Mouse (Mus musculus) thymus, adult 2 months (tissue): ENCODE measurements at regions not wholly inside any gene's neighbourhood (a gene's known extent, or its start where the extent isn't known, plus 50 kb on each side); places are given as distances from the start of the nearest gene placed in this dataset.

Experiments
- DNase-seq: peaks from one replicate; pipeline ENCODE4 v3.0.0; 2021
- H3K27ac ChIP-seq: fragments of 200-500 bp; 2 replicates; pipeline ENCODE4 v1.5.1; 2012; ENCODE audit warnings: low read length, control low read depth; ENCODE audit not compliant: control insufficient read depth, insufficient read depth
- H3K27me3 ChIP-seq: fragments of 200-500 bp; 2 replicates; pipeline ENCODE4 v1.6.1; 2012; ENCODE audit warnings: mild to moderate bottlenecking, low read length, moderate library complexity, mixed read lengths; ENCODE audit not compliant: control insufficient read depth, insufficient read depth
- H3K36me3 ChIP-seq: fragments of 200-500 bp; 2 replicates; pipeline ENCODE4 v1.6.1; 2012; ENCODE audit warnings: mild to moderate bottlenecking, low read length, moderate library complexity; ENCODE audit not compliant: control insufficient read depth, insufficient read depth
- H3K4me1 ChIP-seq: fragments of 200-500 bp; replicated peaks from 2 replicates; pipeline ENCODE4 v1.6.1; 2012; ENCODE audit warnings: low read length; ENCODE audit not compliant: control insufficient read depth, insufficient read depth
- H3K4me3 ChIP-seq: fragments of 200-500 bp; 2 replicates; pipeline ENCODE4 v1.5.1; 2012; ENCODE audit warnings: mild to moderate bottlenecking, low read length, control low read depth, moderate library complexity; ENCODE audit not compliant: control insufficient read depth, insufficient read depth
- CTCF ChIP-seq: fragments of 200-500 bp; IDR thresholded peaks from 2 replicates; pipeline ENCODE4 v1.5.1; 2012; ENCODE audit warnings: mild to moderate bottlenecking, control low read depth, low read length, moderate library complexity, borderline replicate concordance; ENCODE audit not compliant: control insufficient read depth, poor library complexity, insufficient read depth; ENCODE audit errors: extremely low read depth
- POLR2A ChIP-seq: fragments of 200-500 bp; IDR thresholded peaks from 2 replicates; pipeline ENCODE4 v1.6.1; 2012; ENCODE audit warnings: mild to moderate bottlenecking, low read length, control low read depth, moderate library complexity; ENCODE audit not compliant: control insufficient read depth, poor library complexity, insufficient read depth; ENCODE audit errors: extremely low read depth
- WGBS: fragments of 180-500 bp; shearing (Covaris S2); methylation state at CpG from one replicate; pipeline ENCODE4 v1.1.7; 2018; 5-methylcytosine and 5-hydroxymethylcytosine counted together

GRCm38 (mm10) chr4:48725660-48726348 lies 62.5 kb downstream of the Cavin4 start:
- no peak for TF ChIP-seq POLR2A
- TF ChIP-seq CTCF = no peak
- H3K27ac ChIP-seq = no peak overlapping the region
- H3K4me3 ChIP-seq = no peak overlapping the region
- no peaks in the 10 kb centered on the region for H3K4me1 ChIP-seq
- H3K36me3 ChIP-seq = no peaks in the 10 kb centered on the region
- 91% methylated on average over 13 of the region's 13 CpGs for WGBS
- H3K27me3 ChIP-seq = no peaks in the 10 kb centered on the region
- no peak for DNase-seq

DNA sequence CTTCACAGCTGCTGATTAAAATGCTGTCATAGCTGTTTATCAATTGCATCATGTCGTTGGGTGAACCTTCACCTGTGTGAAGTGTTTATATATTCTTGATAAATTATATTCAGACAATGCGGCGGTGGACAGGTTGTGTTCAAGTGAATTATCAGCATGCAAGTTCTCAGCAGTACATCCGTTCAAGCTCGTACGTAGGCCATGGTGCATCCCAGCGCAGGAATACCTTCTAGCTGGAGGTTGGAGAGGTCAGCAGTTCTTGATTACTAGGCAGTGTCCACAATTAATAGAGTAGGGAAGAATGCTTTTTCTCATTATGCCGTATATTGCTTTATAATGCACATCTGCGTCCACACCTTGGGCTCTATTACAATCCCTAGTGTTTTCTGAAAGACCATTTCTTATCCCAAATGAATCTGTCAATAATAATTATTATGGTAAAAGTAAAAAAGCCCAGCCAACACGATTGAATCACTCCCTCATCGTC lies 63.1 kb downstream of the Cavin4 start:
- DNase-seq = no peak
- Histone ChIP-seq H3K4me3 (no peak overlapping the region), H3K4me1 (no peaks in the 10 kb centered on the region), H3K27ac (no peak overlapping the region), H3K27me3 (no peaks in the 10 kb centered on the region), H3K36me3 (no peaks in the 10 kb centered on the region)
- TF ChIP-seq POLR2A = no peak
- TF ChIP-seq CTCF = no peak
- 94% methylated on average over 11 of the region's 11 CpGs for WGBS

GRCm38 (mm10) chr4:48734854-48735564 lies 71.7 kb downstream of the Cavin4 start:
- H3K27ac ChIP-seq = no peak overlapping the region
- H3K4me1 ChIP-seq = no peaks in the 10 kb centered on the region
- H3K36me3 ChIP-seq = no peaks in the 10 kb centered on the region
- DNase-seq = no peak
- WGBS = 30% methylated on average over 10 of the region's 10 CpGs
- TF ChIP-seq CTCF = no peak
- TF ChIP-seq POLR2A = no peak
- H3K4me3 ChIP-seq = no peak overlapping the region
- no peaks in the 10 kb centered on the region for H3K27me3 ChIP-seq

GRCm38 (mm10) chr4:48746237-48746636 lies 82.9 kb downstream of the Cavin4 start:
- Histone ChIP-seq H3K4me3 (no peak overlapping the region), H3K27ac (no peak overlapping the region), H3K27me3 (no peaks in the 10 kb centered on the region), H3K4me1 (no peaks in the 10 kb centered on the region), H3K36me3 (no peaks in the 10 kb centered on the region)
- no peak for DNase-seq
- WGBS = 57% methylated on average over 3 of the region's 3 CpGs
- TF ChIP-seq POLR2A = no peak

- TF ChIP-seq CTCF = no peak
- TF ChIP-seq POLR2A = no peak
- Histone ChIP-seq H3K27me3 (no peaks in the 10 kb centered on the region), H3K4me1 (no peaks in the 10 kb centered on the region), H3K36me3 (no peaks in the 10 kb centered on the region), H3K27ac (no peak overlapping the region), H3K4me3 (no peak overlapping the region)
- no peak for DNase-seq
- WGBS = 96% methylated on average over 7 of the region's 7 CpGs
These were observed 86.3 kb downstream of the Cavin4 start for GRCm38 (mm10) chr4:48749566-48749965.

DNA sequence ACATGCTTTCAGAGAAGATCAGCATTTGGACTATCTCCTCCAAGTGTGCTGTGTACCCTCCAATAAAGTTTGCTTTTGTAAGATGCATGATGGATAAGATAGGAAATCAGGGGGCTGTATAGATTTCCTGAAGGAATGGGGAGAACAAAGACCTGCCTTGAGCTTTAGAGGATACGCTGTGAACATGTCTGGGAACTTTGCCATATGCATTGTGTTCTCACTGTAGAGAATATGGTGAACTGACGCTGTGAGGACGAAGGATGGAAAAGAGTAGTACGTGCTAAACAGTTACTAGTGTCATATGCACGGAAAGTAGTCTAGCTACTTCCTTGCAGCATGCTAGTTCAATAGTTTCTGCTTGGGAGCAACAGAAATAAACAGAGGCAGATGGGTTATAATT lies 86.8 kb downstream of the Cavin4 start:
- H3K4me1 ChIP-seq = no peaks in the 10 kb centered on the region
- H3K27me3 ChIP-seq = no peaks in the 10 kb centered on the region
- 85% methylated on average over 5 of the region's 5 CpGs for WGBS
- TF ChIP-seq CTCF = no peak
- TF ChIP-seq POLR2A = no peak
- no peak for DNase-seq
- H3K27ac ChIP-seq = no peak overlapping the region
- H3K4me3 ChIP-seq = no peak overlapping the region
- no peaks in the 10 kb centered on the region for H3K36me3 ChIP-seq

GRCm38 (mm10) chr4:48754466-48755171 lies 91.3 kb downstream of the Cavin4 start:
- H3K36me3 ChIP-seq = no peaks in the 10 kb centered on the region
- H3K4me1 ChIP-seq = no peaks in the 10 kb centered on the region
- TF ChIP-seq POLR2A (no peak), CTCF (no peak)
- no peak overlapping the region for H3K27ac ChIP-seq
- 50% methylated on average over 13 of the region's 13 CpGs for WGBS
- no peaks in the 10 kb centered on the region for H3K27me3 ChIP-seq
- no peak for DNase-seq
- H3K4me3 ChIP-seq = no peak overlapping the region
